Mouse (Mus musculus): ENCODE data around the gene Pik3cb.

GRCm38 (mm10) chr9:98999881-99000339 lies 140.5 kb downstream of the Pik3cb start:
- no peak for TF ChIP-seq CTCF (IDR thresholded peaks at IDR 0.05; ENCODE audit: low read depth, low read length)
- TF ChIP-seq POLR2AphosphoS5 (IDR thresholded peaks at IDR 0.05; ENCODE audit: insufficient replicate concordance, low read depth, low read length): no peak
